Mouse (Mus musculus) adrenal gland, adult (tissue): ENCODE results near the gene Tmem9.
A peak's percentile ranks its signal among the peaks of the same experiment; 100 is the strongest.

Experiments used
- DNase-seq, 2 experiments: peaks; one replicate each; pipeline ENCODE4 v3.0.0; 2022 to 2023; ENCODE audit warnings: low spot score in 1 of 2; ENCODE audit not compliant: inconsistent age in 2 of 2

The Tmem9 gene

GRCm38 (mm10) chr1:136030201-136030600, 22.3 kb downstream of the Tmem9 start:
- no peak for DNase-seq

GRCm38 (mm10) chr1:136031697-136032096, 23.7 kb downstream of the Tmem9 start:
- DNase-seq = no peak

- DNase-seq = no peak
Observed at GRCm38 (mm10) chr1:136032961-136033360, 25.0 kb downstream of the Tmem9 start.

- DNase-seq = no peak
Observed at GRCm38 (mm10) chr1:136038746-136039538, 31.0 kb downstream of the Tmem9 start.

GRCm38 (mm10) chr1:136040452-136040851, 32.5 kb downstream of the Tmem9 start:
- DNase-seq = no peak

- no peak for DNase-seq
Observed at GRCm38 (mm10) chr1:136040874-136041273, 32.9 kb downstream of the Tmem9 start.

GRCm38 (mm10) chr1:136045774-136046173, 37.8 kb downstream of the Tmem9 start:
- DNase-seq = peak; percentile 23 to 80

- peak; percentile 15 to 77 for DNase-seq
Observed at GRCm38 (mm10) chr1:136047432-136047831, 39.5 kb downstream of the Tmem9 start.

- no peak for DNase-seq
Observed at GRCm38 (mm10) chr1:136047894-136048293, 39.9 kb downstream of the Tmem9 start.

- DNase-seq = peak in 1 of 2 experiments; percentile 43
Observed at GRCm38 (mm10) chr1:136050312-136051012, 42.5 kb downstream of the Tmem9 start, which contains the start of gene Ascl5. Gene Ascl5 (plus strand): TSS chr1:136050804.

- DNase-seq = peak in 1 of 2 experiments; percentile 14
Observed at GRCm38 (mm10) chr1:136051013-136051315, 43.0 kb downstream of the Tmem9 start.

- DNase-seq = peak; percentile 63 to 90
Observed at GRCm38 (mm10) chr1:136051465-136051864, 43.5 kb downstream of the Tmem9 start.

- no peak for DNase-seq
Observed at GRCm38 (mm10) chr1:136052547-136052946, 44.6 kb downstream of the Tmem9 start, which contains the start of gene Cacna1s. Gene Cacna1s (plus strand): TSS chr1:136052750.

- DNase-seq = no peak
Observed at GRCm38 (mm10) chr1:136055771-136056170, 47.8 kb downstream of the Tmem9 start.

GRCm38 (mm10) chr1:136058594-136058993, 50.6 kb downstream of the Tmem9 start:
- no peak for DNase-seq

GRCm38 (mm10) chr1:136061041-136061789, 53.3 kb downstream of the Tmem9 start:
- DNase-seq = peak; percentile 41 to 84

GRCm38 (mm10) chr1:136061790-136062141, 53.8 kb downstream of the Tmem9 start:
- DNase-seq = no peak

GRCm38 (mm10) chr1:136063991-136064390, 56.0 kb downstream of the Tmem9 start:
- DNase-seq = no peak

- DNase-seq = no peak
Observed at GRCm38 (mm10) chr1:136066621-136067020, 58.7 kb downstream of the Tmem9 start.

GRCm38 (mm10) chr1:136067579-136067978, 59.6 kb downstream of the Tmem9 start:
- DNase-seq = peak in 1 of 2 experiments; percentile 11

GRCm38 (mm10) chr1:136076086-136076485, 68.1 kb downstream of the Tmem9 start:
- peak; percentile 43 to 81 for DNase-seq

- DNase-seq = peak in 1 of 2 experiments; percentile 34
Observed at GRCm38 (mm10) chr1:136077656-136078055, 69.7 kb downstream of the Tmem9 start.
